Mouse (Mus musculus): ENCODE measurements around the gene Scgb1b27. TPM values are rescaled to one million over a fixed set of nuclear protein-coding genes. Genes with fewer than 3 reads are reported as not detected.

The Scgb1b27 gene
- polyA plus RNA-seq, 1 experiment from 2014 or later: not detected

Other genes with a start within 250 kb of the Scgb1b27 start
- not detected in 2 replicates for gene Scgb2b26, start 76.4 kb upstream of the Scgb1b27 start, polyA plus RNA-seq (2015; fragmentation: Nextera tagmentation; extraction: Ambion mirVana)
- gene Scgb2b27, start 7.5 kb upstream of the Scgb1b27 start, polyA plus RNA-seq (2015; fragmentation: Nextera tagmentation; extraction: Ambion mirVana): not detected in 2 replicates
- gene Scgb1b30, start 73.9 kb downstream of the Scgb1b27 start, polyA plus RNA-seq (2015; fragmentation: Nextera tagmentation; extraction: Ambion mirVana): not detected in 2 replicates
- 3.6 and 3.9 TPM in 2 replicates for gene Wtip, start 111.8 kb downstream of the Scgb1b27 start, polyA plus RNA-seq (2015; fragmentation: Nextera tagmentation; extraction: Ambion mirVana)
- gene Uba2, start 148.1 kb downstream of the Scgb1b27 start, polyA plus RNA-seq (2015; fragmentation: Nextera tagmentation; extraction: Ambion mirVana): 103 and 115 TPM in 2 replicates
- gene Pdcd2l, start 175.2 kb downstream of the Scgb1b27 start, polyA plus RNA-seq (2015; fragmentation: Nextera tagmentation; extraction: Ambion mirVana): 59.3 and 59.5 TPM in 2 replicates
- 694 and 810 TPM in 2 replicates for gene Gpi1, start 208.9 kb downstream of the Scgb1b27 start, polyA plus RNA-seq (2015; fragmentation: Nextera tagmentation; extraction: Ambion mirVana)
- 0.42 and 0.52 TPM in 2 replicates for gene Gm6096, start 229.6 kb downstream of the Scgb1b27 start, polyA plus RNA-seq (2015; fragmentation: Nextera tagmentation; extraction: Ambion mirVana)

Measured in heart, embryonic 16.5 days (tissue).